22 mouse cellular contexts compared by ENCODE assay signal in the genomic region with DNA sequence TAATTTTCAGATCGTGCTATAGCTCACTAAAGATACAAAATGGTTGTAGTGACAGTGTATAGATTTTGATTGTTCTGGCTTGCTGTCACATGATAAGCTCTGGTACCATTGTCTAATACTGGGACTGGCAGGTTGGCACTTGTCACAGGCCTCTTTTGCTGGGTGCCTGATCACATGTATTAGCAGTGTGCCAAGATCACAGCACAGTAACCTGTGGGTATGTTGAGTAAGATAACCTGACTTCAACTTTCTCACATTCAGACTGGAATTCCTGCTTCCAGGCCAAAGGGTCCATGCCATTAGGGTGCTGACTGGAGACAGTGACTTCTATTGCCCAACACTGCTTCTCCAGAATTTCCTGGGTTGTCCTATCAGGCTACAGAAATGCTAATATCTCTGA.
"Had no signal": no experiment of that assay in that cellular context is flagged by ENCODE, and none has a peak within 500 bp of the region (broad histone marks: within the 10 kb centered on the region; RNA-seq: fewer than 3 reads in every experiment).

No protein-coding gene starts in this region.

- H3K4me1 ChIP-seq: kidney, embryonic 15.5 days; limb, embryonic 12.5 days; limb, embryonic 15.5 days; liver, embryonic 13.5 days; midbrain, embryonic 12.5 days; neural tube, embryonic 13.5 days had no signal

- H3K4me3 ChIP-seq: kidney, embryonic 15.5 days; limb, embryonic 12.5 days; limb, embryonic 15.5 days; liver, embryonic 13.5 days; midbrain, embryonic 12.5 days; myocyte; neural tube, embryonic 13.5 days had no signal

- H3K27ac ChIP-seq: kidney, embryonic 15.5 days; limb, embryonic 12.5 days; limb, embryonic 15.5 days; liver, embryonic 13.5 days; midbrain, embryonic 12.5 days; neural tube, embryonic 13.5 days; stomach, postnatal 0 days had no signal

- H3K4me2 ChIP-seq: kidney, embryonic 15.5 days; limb, embryonic 12.5 days; limb, embryonic 15.5 days; liver, embryonic 13.5 days; midbrain, embryonic 12.5 days; neural tube, embryonic 13.5 days had no signal

- H3K9me3 ChIP-seq: kidney, embryonic 15.5 days; limb, embryonic 12.5 days; limb, embryonic 15.5 days; liver, embryonic 13.5 days; midbrain, embryonic 12.5 days; neural tube, embryonic 13.5 days had no signal

- H3K9ac ChIP-seq: kidney, embryonic 15.5 days; limb, embryonic 12.5 days; limb, embryonic 15.5 days; liver, embryonic 13.5 days; midbrain, embryonic 12.5 days; neural tube, embryonic 13.5 days had no signal

- ATAC-seq: midbrain, embryonic 16.5 days had no signal

- H3K27me3 ChIP-seq: kidney, embryonic 15.5 days; limb, embryonic 12.5 days; limb, embryonic 15.5 days; liver, embryonic 13.5 days; midbrain, embryonic 12.5 days; neural tube, embryonic 13.5 days had no signal

- H3K36me3 ChIP-seq: kidney, embryonic 15.5 days; limb, embryonic 12.5 days; limb, embryonic 15.5 days; liver, embryonic 13.5 days; midbrain, embryonic 12.5 days; neural tube, embryonic 13.5 days had no signal

- DNase-seq: kidney, adult 8-10 months; kidney, postnatal 10 days; kidney, postnatal 4 days; left cerebral cortex, postnatal 4 days; liver, embryonic 13.5 days; lung, adult 2 months; lung, postnatal 14 days; lung, postnatal 4 days; retina, postnatal 1 day; right cerebral cortex, postnatal 14 days; right cerebral cortex, postnatal 4 days; thymus, adult 2 months; thymus, postnatal 14 days; thymus, postnatal 4 days had no signal
